Mouse (Mus musculus): ENCODE measurements around the gene Olfr1420.

- TF ChIP-seq EP300 (IDR thresholded peaks at IDR 0.05; ENCODE audit: low read depth in 1 of 2, low read length in 2 of 2), result no peak
- no peak for TF ChIP-seq TAL1 (IDR thresholded peaks at IDR 0.05; ENCODE audit: low read length)
- TF ChIP-seq CTCF (IDR thresholded peaks at IDR 0.05 in 2 of 3, conservative IDR thresholded peaks at IDR 0.05 in 1 of 3; ENCODE audit: control insufficient read depth in 1 of 3, insufficient read depth in 1 of 3, low read depth in 2 of 3, low read length in 3 of 3, poor library complexity in 1 of 3, severe bottlenecking in 1 of 3), result no peak
- TF ChIP-seq SMC3 (IDR thresholded peaks at IDR 0.05; ENCODE audit: low read depth, low read length), result no peak
- TF ChIP-seq ZNF384 (IDR thresholded peaks at IDR 0.05; ENCODE audit: low read depth, low read length), result no peak
- TF ChIP-seq RCOR1 (IDR thresholded peaks at IDR 0.05; ENCODE audit: low read depth, low read length), result peak; percentile 99
- 0 out of 2 replicates have a peak, but pooled peaks have one; percentile 17 for TF ChIP-seq GATA1 (IDR thresholded peaks at IDR 0.05; ENCODE audit: low read depth, low read length)
- no peak for TF ChIP-seq POLR2A (IDR thresholded peaks at IDR 0.05; ENCODE audit: control insufficient read depth in 1 of 2, insufficient read depth in 1 of 2, low read depth in 1 of 2, low read length in 2 of 2, poor library complexity in 1 of 2)
- TF ChIP-seq MYC (IDR thresholded peaks at IDR 0.05; ENCODE audit: low read depth, low read length), result no peak
These were observed 29.4 kb downstream of the Olfr1420 start for GRCm38 (mm10) chr19:11915804-11916203.

Measured in MEL (cell line).